Mouse (Mus musculus): ENCODE measurements around the gene Tra2b.
"Not testable (repeated sequence)": the region's sequence is repeated elsewhere in the genome, so short reads cannot be mapped to it uniquely, and the experiment has no call there.

Gene Tra2b

DNA sequence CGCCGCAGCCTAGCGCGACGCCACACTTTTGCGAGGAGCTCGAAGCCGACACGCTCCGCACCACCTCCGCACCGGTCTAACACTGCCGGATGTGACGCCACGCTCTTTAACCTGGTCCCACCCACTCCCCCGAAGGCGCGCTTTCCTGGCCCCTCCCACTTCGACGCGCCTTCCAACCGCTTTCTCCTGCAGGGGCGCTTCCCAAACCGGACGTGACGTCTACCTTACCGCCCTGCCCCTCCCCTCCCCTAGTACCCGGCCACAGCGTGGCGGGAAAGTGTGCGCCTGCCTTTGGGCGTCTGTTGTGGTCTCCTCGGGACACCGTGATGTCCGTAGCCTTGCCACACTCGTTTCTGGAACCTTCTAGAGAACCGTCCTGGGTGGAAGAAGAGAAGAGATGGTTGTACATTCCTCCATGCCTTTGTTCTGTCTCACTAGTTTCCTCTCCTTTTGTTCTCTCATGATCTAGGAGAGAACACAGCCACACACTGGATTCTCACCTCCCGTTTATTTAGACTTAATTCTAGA lies at the start of gene Tra2b:
Tra2b (minus strand) TSS at position 157 of the 528 bp plus-strand sequence.
- DNase-seq = peak; percentile 97

- DNase-seq = peak; percentile 45
Observed at GRCm38 (mm10) chr16:22310649-22311048, 44.8 kb upstream of the Tra2b start.

DNA sequence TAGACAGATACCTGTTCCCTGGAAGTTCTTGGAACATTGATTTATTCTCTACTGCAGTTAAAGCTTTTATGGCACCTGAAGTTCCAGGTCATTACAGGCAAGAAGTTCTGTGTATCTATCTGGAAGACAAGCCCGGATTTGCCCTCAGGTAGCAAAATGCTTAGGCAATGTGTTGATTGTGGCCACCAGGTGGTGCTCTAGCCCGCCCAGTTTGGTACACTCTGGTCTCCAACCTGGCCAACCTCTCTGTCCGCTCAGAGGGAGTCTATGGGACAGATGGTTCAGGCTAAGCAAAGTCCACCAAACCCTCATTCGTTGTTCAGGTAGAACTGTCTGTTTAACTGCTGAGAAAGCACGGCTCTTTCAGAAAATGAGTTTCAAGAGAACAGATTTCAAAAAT lies 36.8 kb upstream of the Tra2b start:
- peak; percentile 89 for DNase-seq

- DNase-seq = no peak
Observed at GRCm38 (mm10) chr16:22301378-22301777, 35.6 kb upstream of the Tra2b start.

GRCm38 (mm10) chr16:22296901-22297300 lies 31.1 kb upstream of the Tra2b start:
- DNase-seq = no peak

GRCm38 (mm10) chr16:22294812-22295211 lies 29.0 kb upstream of the Tra2b start:
- not testable (repeated sequence) for DNase-seq

GRCm38 (mm10) chr16:22293600-22293999 lies 27.8 kb upstream of the Tra2b start:
- no peak for DNase-seq

GRCm38 (mm10) chr16:22292394-22292793 lies 26.6 kb upstream of the Tra2b start:
- no peak for DNase-seq

DNA sequence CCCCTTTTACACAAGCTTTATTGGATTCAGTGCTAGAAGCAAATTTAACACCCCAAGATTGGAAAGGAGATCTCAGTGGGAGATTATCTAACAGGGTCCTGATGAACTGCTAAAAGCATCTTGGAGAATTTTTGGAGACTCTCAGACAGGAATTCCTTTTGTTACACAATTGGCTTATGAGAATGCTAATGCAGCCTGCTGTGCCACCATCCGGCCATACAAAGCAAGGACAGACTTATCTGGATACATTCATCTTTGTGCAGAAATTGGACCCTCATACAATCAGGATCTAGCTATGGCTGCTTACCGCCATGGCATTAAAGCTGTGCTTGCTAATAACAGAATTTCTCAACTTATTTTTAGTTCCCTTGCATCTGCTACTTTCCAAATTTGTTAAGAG lies 23.8 kb upstream of the Tra2b start:
- DNase-seq = no peak

GRCm38 (mm10) chr16:22286996-22287395 lies 21.2 kb upstream of the Tra2b start:
- no peak for DNase-seq

- DNase-seq = no peak
Observed at GRCm38 (mm10) chr16:22276536-22276935, 10.7 kb upstream of the Tra2b start.

GRCm38 (mm10) chr16:22275142-22275541 lies 9.3 kb upstream of the Tra2b start:
- no peak for DNase-seq

DNA sequence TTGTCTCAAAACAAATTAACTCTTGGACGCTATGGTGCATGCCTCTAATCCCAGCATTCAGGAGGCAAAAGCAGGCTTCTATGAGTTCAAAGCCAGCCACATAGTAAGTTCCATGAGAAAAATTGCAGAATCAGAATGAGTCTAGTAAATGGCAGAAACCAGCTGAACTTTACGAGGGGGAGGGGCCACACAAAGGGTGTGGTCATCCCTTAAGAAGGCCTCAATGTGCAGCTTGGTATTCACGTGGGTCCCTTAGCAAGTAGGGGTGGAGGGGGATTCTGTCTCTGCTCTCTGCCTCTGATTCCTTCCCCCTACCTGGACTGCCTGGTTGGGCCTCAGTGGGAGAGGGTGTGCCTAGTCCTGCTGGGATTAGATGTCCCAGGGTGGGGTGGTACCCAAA lies 4.7 kb upstream of the Tra2b start:
- DNase-seq = no peak

- no peak for DNase-seq
Observed at GRCm38 (mm10) chr16:22266384-22266783, 579 bp upstream of the Tra2b start.

GRCm38 (mm10) chr16:22264962-22265848 lies 600 bp downstream of the Tra2b start:
- DNase-seq = peak; percentile 78

- no peak for DNase-seq
Observed at GRCm38 (mm10) chr16:22264232-22264961, 1.4 kb downstream of the Tra2b start.

- DNase-seq = no peak
Observed at GRCm38 (mm10) chr16:22263124-22263523, 2.7 kb downstream of the Tra2b start.

GRCm38 (mm10) chr16:22261563-22261962 lies 4.2 kb downstream of the Tra2b start:
- no peak for DNase-seq

DNA sequence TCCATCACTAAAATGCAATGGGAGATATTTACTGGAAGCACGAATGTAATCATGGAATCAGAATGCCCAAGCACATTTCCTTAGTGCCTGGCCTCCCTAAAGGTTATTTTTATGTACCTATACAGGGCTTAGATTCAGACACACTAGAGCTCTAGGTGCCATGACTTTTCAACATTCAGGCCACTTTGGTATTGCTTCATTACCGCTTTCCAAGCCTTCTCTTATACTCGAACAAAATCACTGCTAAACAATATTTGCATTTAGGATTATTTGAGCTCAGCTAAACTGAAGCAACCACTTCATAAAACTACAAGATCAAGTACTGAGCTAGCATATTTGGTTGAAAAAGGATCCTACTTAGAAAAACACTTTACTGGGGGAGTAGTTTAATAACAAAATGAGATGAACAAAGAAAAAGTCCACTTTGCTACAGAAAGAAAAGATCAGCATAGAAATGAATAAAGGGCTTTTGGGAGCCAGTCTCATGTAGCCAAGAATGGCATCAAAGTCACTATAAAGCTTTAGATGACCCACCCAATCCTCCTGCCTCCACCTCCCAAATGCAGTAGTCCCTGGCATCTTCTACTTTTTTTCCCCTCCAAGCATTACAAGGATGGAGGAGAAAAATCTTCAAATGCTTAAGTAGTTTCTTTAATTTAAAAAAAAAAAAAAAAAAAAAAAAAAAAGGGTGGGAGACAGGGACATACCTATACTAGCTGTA lies 5.2 kb downstream of the Tra2b start:
- DNase-seq = no peak

DNA sequence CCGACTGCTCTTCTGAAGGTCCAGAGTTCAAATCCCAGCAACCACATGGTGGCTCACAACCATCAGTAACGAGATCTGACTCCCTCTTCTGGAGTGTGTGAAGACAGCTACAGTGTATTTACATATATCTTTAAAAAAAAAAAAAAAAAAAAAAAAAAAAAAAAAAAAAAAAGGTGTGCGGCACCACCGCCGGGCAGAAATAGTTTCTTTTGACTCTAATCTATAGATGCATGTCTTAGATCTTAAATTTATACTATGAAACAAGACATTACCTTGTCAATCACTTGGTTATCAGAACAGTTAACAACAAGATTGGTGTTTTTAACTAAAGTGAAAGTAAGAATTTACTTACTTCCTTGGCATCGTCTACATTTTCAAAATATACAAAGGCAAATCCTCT lies 13.6 kb downstream of the Tra2b start:
- not testable (repeated sequence) for DNase-seq

DNA sequence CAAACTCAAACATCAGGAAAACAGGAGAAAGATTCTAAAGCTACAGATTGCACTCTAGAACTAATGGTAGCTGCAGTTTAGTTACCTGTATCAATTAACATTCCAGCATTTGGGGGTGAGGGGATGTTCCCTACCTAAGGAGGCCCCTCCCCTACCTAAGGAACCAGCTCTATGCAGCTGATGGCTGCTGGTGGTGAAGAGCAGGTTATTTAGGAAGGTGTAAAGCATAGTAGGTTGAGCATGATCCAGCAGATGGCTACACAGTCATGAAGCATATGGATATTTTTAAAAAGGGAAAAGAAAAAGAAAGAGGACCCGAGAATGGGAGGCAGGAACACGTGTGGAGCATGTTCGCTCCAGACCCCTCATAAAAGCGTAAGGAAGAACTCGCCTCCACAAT lies 15.5 kb downstream of the Tra2b start:
- DNase-seq = no peak

DNA sequence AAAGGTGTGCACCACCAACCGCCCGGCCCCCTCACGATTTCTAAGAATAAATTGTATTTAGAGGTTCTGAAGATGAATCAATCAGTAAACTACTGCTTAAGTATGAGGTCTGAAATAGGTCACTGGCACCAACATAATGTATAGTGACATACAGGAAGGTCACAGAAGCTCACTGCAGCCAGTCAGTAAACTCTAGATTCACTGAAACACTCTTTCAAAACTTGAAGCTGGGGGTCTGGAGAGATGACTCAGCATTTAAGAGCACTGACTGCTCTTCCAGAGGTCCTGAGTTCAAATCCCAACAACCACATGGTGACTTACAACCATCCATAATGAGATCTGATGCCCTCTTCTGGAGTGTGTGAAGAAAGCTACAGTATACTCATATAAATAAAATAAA lies 16.1 kb downstream of the Tra2b start:
- DNase-seq = no peak

- DNase-seq = no peak
Observed at GRCm38 (mm10) chr16:22242239-22242866, 23.5 kb downstream of the Tra2b start.
